Mouse (Mus musculus): ENCODE results near the gene Cabcoco1. TPM values are rescaled to one million over a fixed set of nuclear protein-coding genes. Genes with fewer than 3 reads are reported as not detected.

Gene Cabcoco1
- total RNA-seq, 1 experiment, result not detected

GRCm38 (mm10) chr10:68434045-68434639 is 107.6 kb downstream of the Cabcoco1 start:
- H3K9me3 ChIP-seq (ENCODE audit: control insufficient read depth, insufficient read depth, low read depth, low read length), result no peaks in the 10 kb centered on the region
- H3K36me3 ChIP-seq (ENCODE audit: control insufficient read depth, insufficient read depth, low read length, poor library complexity, severe bottlenecking), result no peaks in the 10 kb centered on the region
- H3K4me3 ChIP-seq (ENCODE audit: insufficient read depth in 1 of 2, low read depth in 1 of 2, low read length in 2 of 2, poor library complexity in 1 of 2, severe bottlenecking in 1 of 2), result no peak overlapping the region
- no peak for DNase-seq (ENCODE audit: low read depth, low spot score)
- no peak overlapping the region for H3K27ac ChIP-seq (ENCODE audit: insufficient read depth, low read depth, low read length, poor library complexity, severe bottlenecking)
- TF ChIP-seq HCFC1 (IDR thresholded peaks at IDR 0.05; ENCODE audit: borderline replicate concordance, insufficient read depth, low read length), result no peak
- TF ChIP-seq CHD2 (IDR thresholded peaks at IDR 0.05; ENCODE audit: low read depth, low read length), result no peak
- no peak for TF ChIP-seq ZNF384 (IDR thresholded peaks at IDR 0.05; ENCODE audit: low read depth, low read length)
- TF ChIP-seq ZC3H11A (IDR thresholded peaks at IDR 0.05; ENCODE audit: borderline replicate concordance, low read depth, low read length), result no peak
- no peak for TF ChIP-seq MAFK (IDR thresholded peaks at IDR 0.05; ENCODE audit: insufficient read depth, low read depth, low read length)
- in situ Hi-C loops (cut with MboI; ENCODE audit: low sequenced_read_pairs in 2 of 2, unreplicated experiment in 2 of 2), result no loop called here
- H3K4me1 ChIP-seq (ENCODE audit: control insufficient read depth in 2 of 2, insufficient read depth in 2 of 2, low read length in 2 of 2, poor library complexity in 1 of 2), result no peaks in the 10 kb centered on the region
- H3K9ac ChIP-seq (ENCODE audit: insufficient read depth, low read depth, low read length, poor library complexity, severe bottlenecking), result no peak overlapping the region

GRCm38 (mm10) chr10:68431346-68431745 is 110.3 kb downstream of the Cabcoco1 start:
- no peak overlapping the region for H3K27ac ChIP-seq (ENCODE audit: insufficient read depth, low read depth, low read length, poor library complexity, severe bottlenecking)
- no peaks in the 10 kb centered on the region for H3K9me3 ChIP-seq (ENCODE audit: control insufficient read depth, insufficient read depth, low read depth, low read length)
- in situ Hi-C loops (cut with MboI; ENCODE audit: low sequenced_read_pairs in 2 of 2, unreplicated experiment in 2 of 2), result no loop called here
- no peaks in the 10 kb centered on the region for H3K4me1 ChIP-seq (ENCODE audit: control insufficient read depth in 2 of 2, insufficient read depth in 2 of 2, low read length in 2 of 2, poor library complexity in 1 of 2)
- H3K36me3 ChIP-seq (ENCODE audit: control insufficient read depth, insufficient read depth, low read length, poor library complexity, severe bottlenecking), result no peaks in the 10 kb centered on the region
- no peak overlapping the region for H3K4me3 ChIP-seq (ENCODE audit: insufficient read depth in 1 of 2, low read depth in 1 of 2, low read length in 2 of 2, poor library complexity in 1 of 2, severe bottlenecking in 1 of 2)
- no peak overlapping the region for H3K9ac ChIP-seq (ENCODE audit: insufficient read depth, low read depth, low read length, poor library complexity, severe bottlenecking)
- TF ChIP-seq CHD2 (IDR thresholded peaks at IDR 0.05; ENCODE audit: low read depth, low read length) (no peak), HCFC1 (IDR thresholded peaks at IDR 0.05; ENCODE audit: borderline replicate concordance, insufficient read depth, low read length) (no peak), ZC3H11A (IDR thresholded peaks at IDR 0.05; ENCODE audit: borderline replicate concordance, low read depth, low read length) (no peak)
- DNase-seq (ENCODE audit: low read depth, low spot score), result no peak

- no peak overlapping the region for H3K9ac ChIP-seq (ENCODE audit: insufficient read depth, low read depth, low read length, poor library complexity, severe bottlenecking)
- H3K27ac ChIP-seq (ENCODE audit: insufficient read depth, low read depth, low read length, poor library complexity, severe bottlenecking), result no peak overlapping the region
- TF ChIP-seq HCFC1 (IDR thresholded peaks at IDR 0.05; ENCODE audit: borderline replicate concordance, insufficient read depth, low read length), result no peak
- no peak for TF ChIP-seq ZC3H11A (IDR thresholded peaks at IDR 0.05; ENCODE audit: borderline replicate concordance, low read depth, low read length)
- TF ChIP-seq MAFK (IDR thresholded peaks at IDR 0.05; ENCODE audit: insufficient read depth, low read depth, low read length), result no peak
- TF ChIP-seq CHD2 (IDR thresholded peaks at IDR 0.05; ENCODE audit: low read depth, low read length), result no peak
- TF ChIP-seq ZNF384 (IDR thresholded peaks at IDR 0.05; ENCODE audit: low read depth, low read length), result no peak
- no peaks in the 10 kb centered on the region for H3K4me1 ChIP-seq (ENCODE audit: control insufficient read depth in 2 of 2, insufficient read depth in 2 of 2, low read length in 2 of 2, poor library complexity in 1 of 2)
- H3K9me3 ChIP-seq (ENCODE audit: control insufficient read depth, insufficient read depth, low read depth, low read length), result no peaks in the 10 kb centered on the region
- no peak overlapping the region for H3K4me3 ChIP-seq (ENCODE audit: insufficient read depth in 1 of 2, low read depth in 1 of 2, low read length in 2 of 2, poor library complexity in 1 of 2, severe bottlenecking in 1 of 2)
- no peaks in the 10 kb centered on the region for H3K36me3 ChIP-seq (ENCODE audit: control insufficient read depth, insufficient read depth, low read length, poor library complexity, severe bottlenecking)
- no peak for DNase-seq (ENCODE audit: low read depth, low spot score)
- in situ Hi-C loops (cut with MboI; ENCODE audit: low sequenced_read_pairs in 2 of 2, unreplicated experiment in 2 of 2), result no loop called here
Observed at GRCm38 (mm10) chr10:68430929-68431328, 110.8 kb downstream of the Cabcoco1 start.

GRCm38 (mm10) chr10:68420393-68420920 is 121.2 kb downstream of the Cabcoco1 start:
- TF ChIP-seq MAFK (IDR thresholded peaks at IDR 0.05; ENCODE audit: insufficient read depth, low read depth, low read length) (no peak), CHD2 (IDR thresholded peaks at IDR 0.05; ENCODE audit: low read depth, low read length) (peak; percentile 72)
- in situ Hi-C loops (cut with MboI; ENCODE audit: low sequenced_read_pairs in 2 of 2, unreplicated experiment in 2 of 2), result no loop called here

GRCm38 (mm10) chr10:68419893-68420292 is 121.8 kb downstream of the Cabcoco1 start:
- Histone ChIP-seq H3K4me1 (ENCODE audit: control insufficient read depth in 2 of 2, insufficient read depth in 2 of 2, low read length in 2 of 2, poor library complexity in 1 of 2) (no peaks in the 10 kb centered on the region), H3K9me3 (ENCODE audit: control insufficient read depth, insufficient read depth, low read depth, low read length) (no peaks in the 10 kb centered on the region), H3K9ac (ENCODE audit: insufficient read depth, low read depth, low read length, poor library complexity, severe bottlenecking) (no peak overlapping the region), H3K4me3 (ENCODE audit: insufficient read depth in 1 of 2, low read depth in 1 of 2, low read length in 2 of 2, poor library complexity in 1 of 2, severe bottlenecking in 1 of 2) (no peak overlapping the region), H3K27ac (ENCODE audit: insufficient read depth, low read depth, low read length, poor library complexity, severe bottlenecking) (no peak overlapping the region), H3K36me3 (ENCODE audit: control insufficient read depth, insufficient read depth, low read length, poor library complexity, severe bottlenecking) (no peaks in the 10 kb centered on the region)
- in situ Hi-C loops (cut with MboI; ENCODE audit: low sequenced_read_pairs in 2 of 2, unreplicated experiment in 2 of 2), result no loop called here
- TF ChIP-seq CHD2 (IDR thresholded peaks at IDR 0.05; ENCODE audit: low read depth, low read length), result no peak
- no peak for TF ChIP-seq HCFC1 (IDR thresholded peaks at IDR 0.05; ENCODE audit: borderline replicate concordance, insufficient read depth, low read length)
- TF ChIP-seq MAFK (IDR thresholded peaks at IDR 0.05; ENCODE audit: insufficient read depth, low read depth, low read length), result no peak
- TF ChIP-seq ZC3H11A (IDR thresholded peaks at IDR 0.05; ENCODE audit: borderline replicate concordance, low read depth, low read length), result no peak
- TF ChIP-seq ZNF384 (IDR thresholded peaks at IDR 0.05; ENCODE audit: low read depth, low read length), result no peak
- DNase-seq (ENCODE audit: low read depth, low spot score), result no peak

More at GRCm38 (mm10) chr10:68420393-68420920, 121.2 kb downstream of the Cabcoco1 start:
- H3K4me1 ChIP-seq (ENCODE audit: control insufficient read depth in 2 of 2, insufficient read depth in 2 of 2, low read length in 2 of 2, poor library complexity in 1 of 2), result no peaks in the 10 kb centered on the region
- H3K4me3 ChIP-seq (ENCODE audit: insufficient read depth in 1 of 2, low read depth in 1 of 2, low read length in 2 of 2, poor library complexity in 1 of 2, severe bottlenecking in 1 of 2), result no peak overlapping the region
- H3K36me3 ChIP-seq (ENCODE audit: control insufficient read depth, insufficient read depth, low read length, poor library complexity, severe bottlenecking), result no peaks in the 10 kb centered on the region
- DNase-seq (ENCODE audit: low read depth, low spot score), result no peak
- H3K9me3 ChIP-seq (ENCODE audit: control insufficient read depth, insufficient read depth, low read depth, low read length), result no peaks in the 10 kb centered on the region
- H3K27ac ChIP-seq (ENCODE audit: insufficient read depth, low read depth, low read length, poor library complexity, severe bottlenecking), result no peak overlapping the region
- no peak overlapping the region for H3K9ac ChIP-seq (ENCODE audit: insufficient read depth, low read depth, low read length, poor library complexity, severe bottlenecking)
